Mouse (Mus musculus): ENCODE data around the gene Shf. TPM values are rescaled to one million over a fixed set of nuclear protein-coding genes. Genes with fewer than 3 reads are reported as not detected.

Gene Shf
- total RNA-seq, 1 experiment: 9.2 TPM

DNA sequence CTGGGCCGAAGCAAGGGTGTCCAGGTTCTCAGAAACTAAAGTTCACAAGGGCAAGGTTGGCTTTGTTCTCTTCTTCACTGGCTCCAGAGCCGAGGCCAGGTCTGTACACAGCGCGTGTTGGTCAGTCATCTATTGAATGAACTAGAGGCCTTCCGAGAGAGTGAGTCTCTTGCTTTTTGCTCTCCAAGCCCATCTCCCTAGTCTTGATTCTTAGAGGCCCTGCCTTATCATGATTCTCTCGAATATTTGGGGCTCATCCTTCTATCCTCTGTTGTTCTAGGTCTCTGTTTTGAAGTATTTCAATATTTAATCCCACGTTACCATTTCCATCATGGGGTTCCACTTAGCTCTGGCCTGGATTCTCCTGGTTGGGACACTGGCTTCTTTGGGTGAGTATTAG lies 53.6 kb downstream of the Shf start, which contains the start of gene Duox1:
TSS of gene Duox1 (plus strand) at position 301 of the 400 bp plus-strand sequence.
- Histone ChIP-seq H3K9me3 (ENCODE audit: control insufficient read depth, insufficient read depth, low read depth, low read length) (no peaks in the 10 kb centered on the region), H3K4me1 (ENCODE audit: control insufficient read depth in 2 of 2, insufficient read depth in 2 of 2, low read length in 2 of 2, poor library complexity in 1 of 2) (peaks cover 0 to 12% of the 10 kb centered on the region in 2 experiments; a peak in 2 of 4 replicates), H3K9ac (ENCODE audit: insufficient read depth, low read depth, low read length, poor library complexity, severe bottlenecking) (no peak within 1 kb of the TSS), H3K4me3 (ENCODE audit: insufficient read depth in 1 of 2, low read depth in 1 of 2, low read length in 2 of 2, poor library complexity in 1 of 2, severe bottlenecking in 1 of 2) (no peak within 1 kb of the TSS), H3K36me3 (ENCODE audit: control insufficient read depth, insufficient read depth, low read length, poor library complexity, severe bottlenecking) (no peaks in the 10 kb centered on the region), H3K27ac (ENCODE audit: insufficient read depth, low read depth, low read length, poor library complexity, severe bottlenecking) (no peak within 1 kb of the TSS)
- in situ Hi-C loops (cut with MboI; ENCODE audit: low sequenced_read_pairs in 2 of 2, unreplicated experiment in 2 of 2): no loop called here
- no peak for TF ChIP-seq ZC3H11A (IDR thresholded peaks at IDR 0.05; ENCODE audit: borderline replicate concordance, low read depth, low read length)
- TF ChIP-seq ZNF384 (IDR thresholded peaks at IDR 0.05; ENCODE audit: low read depth, low read length): no peak
- TF ChIP-seq HCFC1 (IDR thresholded peaks at IDR 0.05; ENCODE audit: borderline replicate concordance, insufficient read depth, low read length): no peak
- no peak for TF ChIP-seq MAFK (IDR thresholded peaks at IDR 0.05; ENCODE audit: insufficient read depth, low read depth, low read length)
- TF ChIP-seq CHD2 (IDR thresholded peaks at IDR 0.05; ENCODE audit: low read depth, low read length): no peak
- no peak for DNase-seq (ENCODE audit: low read depth, low spot score)

DNA sequence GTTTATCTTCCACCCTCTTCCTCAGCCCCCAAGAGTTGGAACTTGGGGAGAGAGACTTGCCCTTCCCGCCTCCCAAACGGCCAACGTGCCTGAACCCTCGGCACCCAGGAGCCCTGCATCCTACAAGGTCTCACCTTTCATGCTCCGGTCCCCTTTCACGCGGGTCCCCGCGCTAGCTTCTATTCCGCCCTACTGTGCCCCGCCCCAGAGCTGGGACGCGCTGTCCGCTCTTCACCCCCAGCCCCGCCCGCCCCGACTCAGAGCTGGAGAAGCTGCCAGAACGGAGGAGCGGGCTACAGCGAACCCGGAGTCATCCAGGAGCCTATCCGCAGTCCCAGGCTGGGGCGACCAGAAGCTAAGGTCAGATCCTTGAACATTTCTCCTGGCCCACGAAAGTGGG lies 55.4 kb downstream of the Shf start, which contains the start of gene Duoxa1:
TSS of gene Duoxa1 (minus strand) at position 195 of the 400 bp plus-strand sequence.
- TF ChIP-seq ZC3H11A (IDR thresholded peaks at IDR 0.05; ENCODE audit: borderline replicate concordance, low read depth, low read length): no peak
- no peak for TF ChIP-seq CHD2 (IDR thresholded peaks at IDR 0.05; ENCODE audit: low read depth, low read length)
- no peak for TF ChIP-seq ZNF384 (IDR thresholded peaks at IDR 0.05; ENCODE audit: low read depth, low read length)
- no peak for TF ChIP-seq MAFK (IDR thresholded peaks at IDR 0.05; ENCODE audit: insufficient read depth, low read depth, low read length)
- TF ChIP-seq HCFC1 (IDR thresholded peaks at IDR 0.05; ENCODE audit: borderline replicate concordance, insufficient read depth, low read length): no peak
- Histone ChIP-seq H3K36me3 (ENCODE audit: control insufficient read depth, insufficient read depth, low read length, poor library complexity, severe bottlenecking) (no peaks in the 10 kb centered on the region), H3K9me3 (ENCODE audit: control insufficient read depth, insufficient read depth, low read depth, low read length) (no peaks in the 10 kb centered on the region), H3K9ac (ENCODE audit: insufficient read depth, low read depth, low read length, poor library complexity, severe bottlenecking) (no peak within 1 kb of the TSS), H3K4me3 (ENCODE audit: insufficient read depth in 1 of 2, low read depth in 1 of 2, low read length in 2 of 2, poor library complexity in 1 of 2, severe bottlenecking in 1 of 2) (peak within 1 kb of the TSS; percentile 41 to 65), H3K4me1 (ENCODE audit: control insufficient read depth in 2 of 2, insufficient read depth in 2 of 2, low read length in 2 of 2, poor library complexity in 1 of 2) (peaks cover 0 to 9% of the 10 kb centered on the region in 2 experiments; a peak in 2 of 4 replicates), H3K27ac (ENCODE audit: insufficient read depth, low read depth, low read length, poor library complexity, severe bottlenecking) (no peak within 1 kb of the TSS)
- in situ Hi-C loops (cut with MboI; ENCODE audit: low sequenced_read_pairs in 2 of 2, unreplicated experiment in 2 of 2): no loop called here
- no peak for DNase-seq (ENCODE audit: low read depth, low spot score)

GRCm38 (mm10) chr2:122312722-122313417 lies 56.1 kb downstream of the Shf start:
- peaks cover 0 to 9% of the 10 kb centered on the region in 2 experiments; a peak in 2 of 4 replicates for H3K4me1 ChIP-seq (ENCODE audit: control insufficient read depth in 2 of 2, insufficient read depth in 2 of 2, low read length in 2 of 2, poor library complexity in 1 of 2)
- H3K9me3 ChIP-seq (ENCODE audit: control insufficient read depth, insufficient read depth, low read depth, low read length): no peaks in the 10 kb centered on the region
- in situ Hi-C loops (cut with MboI; ENCODE audit: low sequenced_read_pairs in 2 of 2, unreplicated experiment in 2 of 2): no loop called here
- no peak for TF ChIP-seq ZNF384 (IDR thresholded peaks at IDR 0.05; ENCODE audit: low read depth, low read length)
- no peak for TF ChIP-seq CHD2 (IDR thresholded peaks at IDR 0.05; ENCODE audit: low read depth, low read length)
- TF ChIP-seq HCFC1 (IDR thresholded peaks at IDR 0.05; ENCODE audit: borderline replicate concordance, insufficient read depth, low read length): no peak
- H3K27ac ChIP-seq (ENCODE audit: insufficient read depth, low read depth, low read length, poor library complexity, severe bottlenecking): no peak overlapping the region
- H3K9ac ChIP-seq (ENCODE audit: insufficient read depth, low read depth, low read length, poor library complexity, severe bottlenecking): no peak overlapping the region
- no peaks in the 10 kb centered on the region for H3K36me3 ChIP-seq (ENCODE audit: control insufficient read depth, insufficient read depth, low read length, poor library complexity, severe bottlenecking)
- DNase-seq (ENCODE audit: low read depth, low spot score): peak; percentile 78
- H3K4me3 ChIP-seq (ENCODE audit: insufficient read depth in 1 of 2, low read depth in 1 of 2, low read length in 2 of 2, poor library complexity in 1 of 2, severe bottlenecking in 1 of 2): peak overlapping the region; percentile 41 to 65; a peak in 3 of 4 replicates

DNA sequence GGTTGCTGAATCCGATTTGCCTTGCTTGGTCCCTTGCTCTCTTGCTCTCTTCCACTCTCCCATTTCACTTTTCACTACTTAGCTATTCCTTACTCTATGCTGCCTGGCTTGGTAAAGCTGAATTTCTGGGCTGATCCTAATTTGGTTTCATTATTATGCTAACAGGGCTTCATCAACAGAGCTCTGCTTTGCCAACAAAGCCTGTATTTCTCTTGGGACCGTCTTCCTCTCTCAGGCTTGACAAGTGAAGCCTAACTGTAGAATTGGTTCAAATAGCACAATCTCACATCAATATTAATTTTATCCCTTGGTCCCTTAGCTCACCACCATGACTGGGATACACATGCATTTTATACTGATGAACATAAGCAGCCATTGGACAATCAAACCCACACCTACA lies 57.4 kb downstream of the Shf start:
- H3K36me3 ChIP-seq (ENCODE audit: control insufficient read depth, insufficient read depth, low read length, poor library complexity, severe bottlenecking): no peaks in the 10 kb centered on the region
- TF ChIP-seq ZC3H11A (IDR thresholded peaks at IDR 0.05; ENCODE audit: borderline replicate concordance, low read depth, low read length): no peak
- no peak for TF ChIP-seq HCFC1 (IDR thresholded peaks at IDR 0.05; ENCODE audit: borderline replicate concordance, insufficient read depth, low read length)
- no peak for TF ChIP-seq MAFK (IDR thresholded peaks at IDR 0.05; ENCODE audit: insufficient read depth, low read depth, low read length)
- TF ChIP-seq CHD2 (IDR thresholded peaks at IDR 0.05; ENCODE audit: low read depth, low read length): no peak
- no peak for TF ChIP-seq ZNF384 (IDR thresholded peaks at IDR 0.05; ENCODE audit: low read depth, low read length)
- no peak overlapping the region for H3K9ac ChIP-seq (ENCODE audit: insufficient read depth, low read depth, low read length, poor library complexity, severe bottlenecking)
- H3K27ac ChIP-seq (ENCODE audit: insufficient read depth, low read depth, low read length, poor library complexity, severe bottlenecking): no peak overlapping the region
- no peak overlapping the region for H3K4me3 ChIP-seq (ENCODE audit: insufficient read depth in 1 of 2, low read depth in 1 of 2, low read length in 2 of 2, poor library complexity in 1 of 2, severe bottlenecking in 1 of 2)
- in situ Hi-C loops (cut with MboI; ENCODE audit: low sequenced_read_pairs in 2 of 2, unreplicated experiment in 2 of 2): no loop called here
- peaks cover 0 to 9% of the 10 kb centered on the region in 2 experiments; a peak in 2 of 4 replicates for H3K4me1 ChIP-seq (ENCODE audit: control insufficient read depth in 2 of 2, insufficient read depth in 2 of 2, low read length in 2 of 2, poor library complexity in 1 of 2)
- no peak for DNase-seq (ENCODE audit: low read depth, low spot score)
- no peaks in the 10 kb centered on the region for H3K9me3 ChIP-seq (ENCODE audit: control insufficient read depth, insufficient read depth, low read depth, low read length)

All from ES-E14 (cell line).